In the genomic region with DNA sequence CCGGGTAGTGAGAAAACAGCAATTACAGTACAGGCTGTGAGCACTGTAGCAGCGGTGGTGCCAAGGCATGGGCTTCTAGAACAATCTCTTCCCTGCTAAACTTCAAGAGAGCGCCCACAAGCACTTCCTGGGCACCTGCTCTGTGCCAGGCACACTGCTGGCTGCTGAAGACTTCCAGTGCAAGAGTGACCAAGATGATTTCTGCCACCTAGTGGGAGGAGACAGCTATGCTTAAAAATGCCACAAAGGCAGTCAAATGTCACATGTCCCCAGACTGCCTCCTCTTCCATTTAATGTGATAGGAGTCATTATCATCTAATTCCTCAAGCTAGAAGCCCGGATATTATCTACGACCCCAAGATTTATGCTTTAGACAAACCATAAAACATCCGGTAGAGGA, we compare ENCODE assay signal across 8 mouse cellular contexts.
DNase-seq lines count a peak whose midpoint lies in the region; ATAC-seq and TF ChIP-seq lines count a peak whose summit lies in the region.

No protein-coding gene starts in this region.

- no peaks in the 10 kb centered on the region for H3K9me3 ChIP-seq in forebrain, postnatal 0 days (ENCODE audit: low read length)
- no peaks in the 10 kb centered on the region for H3K9me3 ChIP-seq in forebrain, embryonic 13.5 days (replicated peaks)
- no peaks in the 10 kb centered on the region for H3K9me3 ChIP-seq in heart, embryonic 11.5 days (replicated peaks; ENCODE audit: control insufficient read depth, low read length)

- no peak overlapping the region for H3K9ac ChIP-seq in forebrain, postnatal 0 days
- H3K9ac ChIP-seq in forebrain, embryonic 13.5 days = no peak overlapping the region
- H3K9ac ChIP-seq in heart, embryonic 11.5 days (ENCODE audit: low read depth, low read length) = no peak overlapping the region

- H3K4me1 ChIP-seq in forebrain, postnatal 0 days (ENCODE audit: insufficient read depth) = no peaks in the 10 kb centered on the region
- H3K4me1 ChIP-seq in forebrain, embryonic 13.5 days = peaks cover 8% of the 10 kb centered on the region
- peaks cover 6% of the 10 kb centered on the region; the same call in 1 of the 2 replicates for H3K4me1 ChIP-seq in heart, embryonic 11.5 days (ENCODE audit: control insufficient read depth, insufficient read depth, low read length)

- ATAC-seq in forebrain, postnatal 0 days = peak; percentile 34; the same call in 1 of the 2 replicates
- ATAC-seq in forebrain, embryonic 13.5 days = no peak
- ATAC-seq in erythroid progenitor cell, adult 5-6 weeks (replicated peaks; ENCODE audit: low FRiP score, poor library complexity, severe bottlenecking) = 0 out of 2 replicates have a peak, but pooled peaks have one; percentile 39
- ATAC-seq in heart, embryonic 11.5 days (replicated peaks; ENCODE audit: insufficient number of reproducible peaks, low FRiP score, low TSS enrichment) = no peak

- intact Hi-C loops in left cerebral cortex, postnatal 25 days (cut with DNase I) = loop anchor here (5.0 kb wide), 1 partner anchor 74 kb away; no protein-coding TSS in a partner anchor

- peak; percentile 38 for DNase-seq in forebrain, postnatal 0 days
- DNase-seq in urinary bladder, postnatal 25 days (ENCODE audit: low spot score) = peak; percentile 14
- DNase-seq in urinary bladder, postnatal 4 days (ENCODE audit: low spot score in 2 of 2) = no peak
- DNase-seq in left cerebral cortex, postnatal 25 days (ENCODE audit: low spot score in 2 of 2) = peak; percentile 12 to 42
- DNase-seq in retina, postnatal 7 days (ENCODE audit: low read depth, low spot score) = peak; percentile 33

- H3K27ac ChIP-seq in forebrain, postnatal 0 days (ENCODE audit: low read depth, low read length) = no peak overlapping the region
- no peak overlapping the region for H3K27ac ChIP-seq in forebrain, embryonic 13.5 days
- no peak overlapping the region for H3K27ac ChIP-seq in heart, embryonic 11.5 days (ENCODE audit: low read depth, low read length)

- no peaks in the 10 kb centered on the region for H3K27me3 ChIP-seq in forebrain, postnatal 0 days (ENCODE audit: insufficient read depth, low read length)
- H3K27me3 ChIP-seq in forebrain, embryonic 13.5 days = peaks cover 8% of the 10 kb centered on the region; the same call in 1 of the 2 replicates
- peaks cover 5% of the 10 kb centered on the region for H3K27me3 ChIP-seq in heart, embryonic 11.5 days (ENCODE audit: control insufficient read depth, insufficient read depth, low read length)

- peak; percentile 63 for TF ChIP-seq CTCF in forebrain, postnatal 0 days (IDR thresholded peaks at IDR 0.05; ENCODE audit: low read depth)

- H3K4me3 ChIP-seq in forebrain, postnatal 0 days (ENCODE audit: low read depth, low read length) = no peak overlapping the region
- H3K4me3 ChIP-seq in forebrain, embryonic 13.5 days = no peak overlapping the region
- H3K4me3 ChIP-seq in heart, embryonic 11.5 days (ENCODE audit: low read depth, low read length) = no peak overlapping the region

- WGBS in forebrain, postnatal 0 days = 68% methylated on average over 6 of the region's 6 CpGs
- WGBS in forebrain, embryonic 13.5 days = 69% methylated on average over 6 of the region's 6 CpGs
- WGBS in heart, embryonic 11.5 days (ENCODE audit: insufficient replicate concordance) = 52% methylated on average over 6 of the region's 6 CpGs

- H3K4me2 ChIP-seq in forebrain, postnatal 0 days (ENCODE audit: low read depth) = no peak overlapping the region
- H3K4me2 ChIP-seq in forebrain, embryonic 13.5 days = no peak overlapping the region
- H3K4me2 ChIP-seq in heart, embryonic 11.5 days = no peak overlapping the region

- H3K36me3 ChIP-seq in forebrain, postnatal 0 days (ENCODE audit: insufficient read depth) = no peaks in the 10 kb centered on the region
- H3K36me3 ChIP-seq in forebrain, embryonic 13.5 days (ENCODE audit: poor library complexity, severe bottlenecking) = no peaks in the 10 kb centered on the region
- H3K36me3 ChIP-seq in heart, embryonic 11.5 days (ENCODE audit: control insufficient read depth, insufficient read depth, low read length) = no peaks in the 10 kb centered on the region

Comparison
In these comparisons a context has a peak if more than half of its experiments do, and no peak if none do; other contexts are left out.
1. ATAC-seq: peak in forebrain, postnatal 0 days (single experiment) and erythroid progenitor cell, adult 5-6 weeks (single experiment); none in forebrain, embryonic 13.5 days (single experiment) and heart, embryonic 11.5 days (single experiment).
2. DNase-seq: peak in forebrain, postnatal 0 days (single experiment), urinary bladder, postnatal 25 days (single experiment), left cerebral cortex, postnatal 25 days (2 of 2) and retina, postnatal 7 days (single experiment); none in urinary bladder, postnatal 4 days (0 of 2).